Mouse (Mus musculus) urinary bladder, postnatal 36 days (tissue): ENCODE data around the gene Fhl2.
A peak's percentile ranks its signal among the peaks of the same experiment; 100 is the strongest.
"Not testable (repeated sequence)": the region's sequence is repeated elsewhere in the genome, so short reads cannot be mapped to it uniquely, and the experiment has no call there.

Experiments
- DNase-seq, 2 experiments: peaks; one replicate each; pipeline ENCODE4 v3.0.0; 2022; ENCODE audit warnings: low spot score in 2 of 2, mixed read lengths in 1 of 2

The Fhl2 gene

DNA sequence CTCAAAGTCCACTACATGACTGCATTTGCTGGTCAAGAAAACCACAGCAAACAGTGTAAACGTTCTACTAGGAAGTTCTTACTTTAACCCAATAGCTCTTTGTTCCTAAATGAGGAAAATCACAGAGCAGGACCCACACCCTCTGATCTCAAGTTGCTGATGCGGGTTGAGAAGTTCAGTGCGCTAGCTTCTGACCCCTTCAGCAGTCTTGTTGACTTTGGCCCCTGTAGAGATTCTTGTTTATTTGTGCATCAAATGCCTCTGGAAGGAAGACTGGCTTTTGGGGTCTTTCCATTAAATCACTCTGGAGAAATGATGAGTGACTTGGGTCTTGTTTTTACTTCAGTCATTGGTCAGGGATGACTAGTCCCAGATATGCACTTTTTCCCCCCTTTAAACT, 46.6 kb downstream of the Fhl2 start:
- no peak for DNase-seq

DNA sequence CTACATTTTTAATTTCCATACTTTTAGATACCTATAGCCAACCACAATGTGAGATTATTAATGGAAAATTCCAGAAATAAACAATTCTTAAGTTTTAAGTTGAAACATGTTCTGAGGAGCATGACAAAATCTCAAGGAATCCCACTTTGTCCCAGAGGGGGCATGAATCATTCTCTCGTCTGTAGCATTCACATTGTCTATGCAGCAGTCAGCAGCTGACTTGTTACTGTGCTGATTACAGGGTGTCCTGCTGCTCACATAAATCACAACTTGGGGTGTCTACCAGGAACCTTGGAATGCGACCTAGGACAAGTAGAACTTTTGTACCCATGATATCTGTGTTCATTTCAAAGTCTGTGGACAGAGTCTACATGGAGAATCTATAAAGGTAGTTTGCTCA, 49.3 kb downstream of the Fhl2 start:
- DNase-seq, result no peak

DNA sequence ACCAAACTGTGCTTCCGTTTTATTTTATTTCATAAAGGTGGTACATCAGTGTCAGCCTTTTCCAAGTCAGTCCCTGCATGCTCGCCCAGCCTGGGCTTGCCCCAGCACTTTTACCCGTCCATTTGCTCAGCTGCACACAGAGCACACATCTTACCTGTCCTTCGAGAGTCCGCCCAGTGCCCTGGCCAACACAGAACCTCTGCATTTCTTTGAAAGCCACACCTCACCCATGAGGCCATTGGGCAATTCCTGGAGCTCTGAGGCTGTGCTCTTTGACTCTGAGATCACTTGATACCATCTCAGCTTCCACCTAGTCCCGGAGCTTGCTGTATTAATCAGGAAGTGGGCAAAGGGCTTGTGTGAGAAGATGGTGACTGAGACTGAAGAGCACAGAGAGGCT, 51.4 kb downstream of the Fhl2 start:
- no peak for DNase-seq

DNA sequence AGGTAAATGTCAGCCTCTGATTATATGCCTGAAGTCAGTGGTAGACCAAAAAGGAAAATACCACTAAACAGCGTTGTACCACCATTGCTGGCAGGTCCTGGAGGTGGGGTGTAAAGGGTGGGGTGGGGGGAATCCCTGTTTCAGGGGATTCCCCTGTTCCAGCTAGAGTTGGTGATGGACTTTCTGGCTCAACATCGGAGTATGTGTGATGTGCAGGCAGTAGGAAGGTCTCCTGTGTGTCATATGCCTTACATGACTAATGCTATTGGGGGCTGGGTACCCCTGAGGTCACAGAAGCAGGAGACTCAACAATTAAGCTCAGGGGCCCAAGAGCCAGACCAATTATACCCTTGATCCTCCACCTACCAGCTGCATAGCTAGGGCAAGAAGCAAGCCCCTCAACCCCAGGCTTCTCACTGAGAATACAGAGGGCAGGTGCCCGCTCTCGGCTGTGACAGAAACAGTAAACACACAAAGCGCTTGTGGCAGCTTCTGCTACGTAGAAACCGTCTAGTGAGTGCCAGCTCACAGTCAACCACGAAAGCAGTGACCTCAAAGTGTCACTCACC, 52.4 kb downstream of the Fhl2 start:
- no peak for DNase-seq

DNA sequence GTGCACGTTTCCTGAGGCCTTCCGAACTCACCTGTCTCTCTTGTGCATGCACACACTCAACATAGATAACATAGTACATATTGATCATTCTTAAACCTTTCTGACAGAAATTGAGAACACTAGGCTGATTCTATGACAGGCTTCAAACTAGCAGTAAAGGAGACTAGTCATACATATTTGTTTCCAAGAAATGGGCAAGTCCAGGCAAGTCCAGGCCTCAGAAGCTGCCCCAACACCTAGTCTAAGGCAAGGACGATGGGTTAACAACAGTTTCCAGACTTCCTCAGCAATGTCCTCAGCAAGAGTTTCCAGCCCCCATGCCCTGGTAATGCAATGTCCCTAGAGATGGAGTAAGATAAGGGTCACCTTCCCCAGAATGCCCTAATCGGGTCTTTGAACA, 53.0 kb downstream of the Fhl2 start:
- DNase-seq, result no peak

DNA sequence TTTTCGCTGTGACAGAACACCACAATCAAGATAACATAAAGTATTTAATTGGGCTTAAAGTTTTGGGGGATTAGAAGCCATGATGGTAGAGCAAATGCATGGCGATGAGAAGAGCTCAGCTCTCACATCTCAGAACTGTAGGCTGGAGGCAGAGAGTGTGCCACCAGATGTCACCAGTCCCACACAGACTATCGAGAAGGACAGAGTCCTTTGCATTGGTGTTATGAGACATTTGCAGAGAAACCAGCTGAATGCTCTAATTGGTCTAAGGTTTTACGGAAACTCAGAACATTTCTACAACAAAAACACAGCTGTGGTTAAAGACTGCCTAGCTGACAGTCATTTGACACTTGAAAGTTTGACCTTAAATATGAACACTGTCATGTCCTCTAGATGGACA, 53.5 kb downstream of the Fhl2 start:
- no peak for DNase-seq

DNA sequence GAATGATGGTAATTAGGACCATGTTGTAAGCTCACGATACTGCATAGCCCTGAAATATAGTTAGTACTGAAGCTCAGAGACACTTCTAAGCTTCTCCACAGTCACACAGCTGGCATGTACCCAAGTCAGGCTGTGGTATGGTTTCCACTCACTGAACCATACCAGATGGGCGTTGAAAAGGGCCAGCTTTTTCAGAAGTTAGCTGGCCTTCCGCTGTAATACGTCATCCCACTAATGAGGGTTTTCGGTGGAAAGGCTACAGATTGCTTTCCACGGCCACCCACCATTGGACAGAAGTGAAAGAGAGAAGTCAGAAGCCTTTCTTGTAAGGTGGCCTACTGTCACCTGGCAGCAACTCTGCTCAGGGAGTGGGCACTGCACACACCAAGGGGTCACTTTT, 53.9 kb downstream of the Fhl2 start:
- DNase-seq, result no peak

DNA sequence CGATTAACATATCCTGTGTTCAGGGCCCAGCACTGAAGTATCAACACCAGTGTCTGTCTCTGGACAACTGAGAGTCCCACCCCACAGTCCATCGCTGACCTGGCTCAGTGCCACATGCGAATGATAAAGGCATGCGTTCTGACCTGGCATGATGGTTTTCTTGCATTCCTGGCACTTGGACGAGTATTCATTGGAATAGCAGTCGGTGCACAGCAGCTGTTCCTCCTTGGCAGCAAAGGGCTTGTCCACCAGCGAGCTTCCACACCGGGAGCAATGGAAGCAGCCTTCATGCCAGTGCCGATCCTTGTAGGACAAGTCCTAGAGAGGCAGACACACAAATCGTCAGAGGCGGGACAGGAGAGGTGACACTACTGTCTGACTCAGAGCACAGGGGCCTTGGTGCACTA, 55.2 kb downstream of the Fhl2 start:
- no peak for DNase-seq

DNA sequence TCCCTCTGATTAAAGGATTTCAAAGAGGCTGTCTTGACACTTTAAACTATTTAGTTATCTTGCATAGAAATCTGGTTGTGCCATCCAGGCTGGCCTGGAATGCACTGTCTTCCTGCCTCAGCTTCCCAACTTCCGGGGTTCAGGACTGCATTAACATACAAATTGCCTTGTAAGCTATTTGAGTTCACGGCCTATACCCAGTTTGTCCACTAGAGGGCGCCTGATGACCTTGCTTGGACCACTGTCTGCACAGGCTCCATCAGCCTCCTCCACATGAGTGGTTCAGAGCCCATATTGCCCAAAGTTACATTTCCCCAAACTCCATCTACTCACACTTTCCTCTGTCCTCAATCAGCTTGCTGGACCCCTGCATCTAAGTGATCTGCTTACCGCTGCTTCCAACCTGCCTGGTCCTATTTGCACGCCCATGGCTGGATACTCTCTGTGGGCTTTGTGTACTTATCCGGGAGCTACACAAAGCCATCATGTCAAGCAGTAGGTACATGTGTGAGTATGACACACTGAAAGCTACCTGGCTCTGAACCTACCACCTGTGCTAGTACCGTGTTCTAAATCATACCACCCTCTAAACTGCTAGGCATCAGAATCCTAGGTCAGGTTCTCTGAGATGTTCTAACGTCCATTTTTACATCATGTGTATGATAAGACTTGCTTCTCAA, 57.1 kb downstream of the Fhl2 start:
- peak; percentile 77 to 83 for DNase-seq

DNA sequence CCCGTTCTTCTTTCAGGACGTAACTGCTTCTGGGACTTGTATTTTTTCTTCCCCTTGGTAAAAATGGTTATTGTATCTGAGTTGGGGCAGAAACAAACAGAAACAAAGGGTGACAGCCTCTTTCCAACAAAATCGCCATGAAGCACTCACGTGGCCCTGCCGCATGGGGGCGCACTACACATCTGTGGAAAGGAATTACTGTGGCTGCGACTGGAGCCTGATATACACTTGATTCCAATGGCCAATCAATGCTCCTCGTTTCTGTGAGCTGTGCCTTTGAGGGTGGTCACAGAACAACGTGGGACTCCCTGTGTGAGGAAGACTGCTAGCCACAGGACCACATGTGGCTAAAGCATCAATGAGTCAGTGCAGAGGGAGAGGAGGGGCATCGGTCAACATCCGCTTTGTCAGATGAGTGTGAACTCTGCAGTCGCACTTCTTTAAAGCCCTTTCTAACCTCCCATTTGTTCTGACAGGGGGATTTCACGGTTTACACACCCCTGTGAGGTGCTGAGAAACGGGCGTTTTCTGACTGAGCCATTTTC, 58.4 kb downstream of the Fhl2 start:
- DNase-seq, result no peak

DNA sequence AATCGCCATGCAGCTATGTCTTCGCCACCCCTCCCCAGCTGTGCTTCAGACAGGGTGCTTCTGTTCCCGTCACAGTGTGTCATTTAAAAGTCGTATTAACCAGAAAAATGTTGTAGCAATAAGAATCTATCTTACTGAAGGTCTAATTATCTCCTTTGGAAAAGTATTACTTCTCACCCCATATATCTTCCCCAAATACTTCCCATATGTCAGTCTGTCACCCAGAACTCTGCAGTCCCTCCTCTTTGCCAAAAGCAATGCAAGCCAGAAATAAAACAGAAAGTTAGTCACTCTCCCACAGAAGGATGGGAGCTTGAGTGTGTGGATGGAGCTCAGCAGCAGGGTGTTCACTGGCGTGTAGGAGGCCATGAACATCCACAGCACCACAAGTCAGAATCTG, 59.5 kb downstream of the Fhl2 start:
- no peak for DNase-seq

DNA sequence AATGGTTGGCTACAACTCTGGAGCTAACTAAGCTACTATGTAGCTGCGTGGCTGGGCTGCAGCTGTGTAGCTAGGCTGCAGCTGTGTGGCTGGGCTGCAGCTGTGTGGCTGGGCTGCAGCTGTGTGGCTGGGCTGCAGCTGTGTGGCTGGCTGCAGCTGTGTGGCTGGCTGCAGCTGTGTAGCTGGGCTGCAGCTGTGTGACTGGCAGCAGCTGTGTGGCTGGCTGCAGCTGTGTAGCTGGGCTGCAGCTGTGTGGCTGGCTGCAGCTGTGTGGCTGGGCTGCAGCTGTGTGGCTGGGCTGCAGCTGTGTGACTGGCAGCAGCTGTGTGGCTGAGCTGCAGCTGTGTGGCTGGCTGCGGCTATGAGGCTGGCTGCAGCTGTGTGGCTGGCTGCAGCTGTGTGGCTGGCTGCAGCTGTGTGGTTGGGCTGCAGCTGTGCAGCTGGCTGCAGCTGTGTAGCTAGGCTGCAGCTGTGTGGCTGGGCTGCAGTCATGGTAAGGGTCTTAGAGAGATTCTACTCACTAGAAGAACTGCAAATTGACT, 60.2 kb downstream of the Fhl2 start:
- DNase-seq, result not testable (repeated sequence)

DNA sequence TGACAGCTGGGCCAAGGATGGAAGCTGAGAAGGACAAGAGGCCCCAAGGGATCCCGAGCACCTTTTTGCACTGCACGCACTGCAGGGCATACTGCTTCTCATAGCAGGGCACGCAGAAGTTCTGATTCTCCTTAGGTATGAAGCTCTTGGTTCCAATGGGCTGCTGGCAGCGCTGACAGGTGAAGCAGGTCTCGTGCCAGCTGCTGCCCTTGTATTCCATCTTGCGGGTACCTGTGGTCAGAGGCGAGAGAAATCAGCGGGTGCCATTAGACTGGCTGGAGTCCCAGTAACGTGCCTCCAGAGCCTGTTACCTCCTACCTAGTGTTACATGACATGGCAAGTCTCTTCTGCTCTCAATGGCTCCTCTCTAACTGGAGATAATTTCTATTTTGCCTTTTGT, 65.2 kb downstream of the Fhl2 start:
- DNase-seq, result no peak

DNA sequence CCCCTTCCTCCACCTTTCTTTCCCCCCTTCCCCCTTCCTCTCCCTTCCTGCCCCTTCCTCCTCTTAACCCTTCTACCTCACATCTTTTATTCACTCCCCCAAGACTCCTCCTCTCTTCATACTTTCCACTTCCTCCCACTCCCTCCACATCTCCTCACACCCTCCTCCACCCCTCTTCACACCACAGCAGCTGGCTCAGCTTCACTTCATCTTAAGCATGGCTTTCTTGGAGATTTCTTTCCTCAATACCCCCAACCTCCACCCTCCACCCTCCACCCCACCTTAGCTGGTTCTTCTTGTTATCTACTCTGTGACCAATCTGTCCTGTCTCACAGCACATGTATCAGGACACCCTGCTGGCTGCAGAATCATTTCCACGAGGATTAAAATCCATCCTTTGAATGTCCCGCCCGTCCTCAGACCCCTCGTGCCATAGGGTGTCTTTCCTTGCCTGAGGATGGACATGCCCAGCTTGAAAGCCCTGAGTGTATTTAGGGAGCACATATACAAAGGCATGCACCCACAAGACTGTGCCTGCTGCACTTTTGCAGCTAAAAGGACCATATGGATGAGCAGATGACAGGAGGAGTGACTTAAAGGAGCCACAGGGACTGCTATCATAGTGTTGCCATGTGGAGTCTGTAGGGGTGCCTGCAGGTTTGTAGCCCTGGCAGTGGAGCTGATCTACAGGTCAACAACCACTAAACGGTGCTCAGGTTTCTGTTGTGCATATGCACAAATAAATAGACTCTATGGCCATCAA, 66.4 kb downstream of the Fhl2 start:
- DNase-seq, result no peak

DNA sequence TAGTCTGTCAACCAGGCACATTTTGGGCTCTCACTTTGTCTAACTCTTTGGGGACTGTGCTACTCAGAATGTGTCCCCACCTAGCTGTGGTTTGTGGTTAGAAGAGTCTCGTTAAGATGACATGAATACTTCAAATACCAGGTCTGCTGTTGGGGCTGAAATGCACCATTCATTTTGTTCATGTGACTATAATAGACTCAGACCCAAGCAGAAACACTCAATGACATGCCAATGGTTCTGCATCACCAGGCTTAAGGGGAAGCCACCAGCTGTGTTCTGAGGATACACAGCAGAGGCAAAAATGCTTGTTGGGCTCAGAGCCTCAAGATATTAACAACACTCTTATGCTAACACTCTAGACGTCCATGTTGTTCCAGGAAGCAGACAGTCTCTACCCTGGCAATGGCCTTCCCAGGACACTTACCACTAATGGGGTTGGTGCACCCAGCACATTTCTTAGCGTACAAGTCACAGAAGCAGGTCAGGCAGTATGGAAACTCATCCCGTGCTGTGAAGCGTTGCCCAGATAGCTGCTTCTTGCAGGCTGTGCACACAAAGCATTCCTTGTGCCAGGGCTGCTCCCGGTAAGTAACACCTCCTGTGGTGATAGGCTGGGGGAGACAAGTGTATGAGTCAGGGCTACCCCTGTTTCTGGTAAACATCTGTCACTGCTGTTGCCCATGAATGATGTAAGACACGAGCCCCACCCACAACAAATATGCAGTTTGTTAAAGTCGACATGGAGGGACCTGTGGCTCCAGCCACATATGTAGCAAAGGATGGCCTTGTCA, 68.8 kb downstream of the Fhl2 start:
- DNase-seq, result no peak

DNA sequence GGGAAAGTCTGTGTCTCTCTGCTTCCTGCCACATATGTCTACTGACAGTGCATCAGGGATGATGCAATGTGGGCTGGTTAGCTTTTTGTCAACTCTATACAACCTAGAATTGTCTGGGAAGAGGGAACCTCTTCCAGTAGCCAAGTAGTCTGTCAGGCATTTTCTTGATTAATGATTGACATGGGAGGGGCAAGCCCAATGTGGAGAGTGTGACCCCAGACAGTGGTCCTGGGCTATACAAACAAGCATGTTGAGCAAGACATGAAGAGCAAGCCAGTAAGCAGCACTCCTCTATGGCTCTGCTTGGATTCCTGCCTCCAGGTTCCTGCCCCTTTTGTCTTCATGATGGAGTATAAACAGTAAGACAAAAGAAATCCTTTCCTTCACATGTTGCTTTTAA, 69.6 kb downstream of the Fhl2 start:
- no peak for DNase-seq

DNA sequence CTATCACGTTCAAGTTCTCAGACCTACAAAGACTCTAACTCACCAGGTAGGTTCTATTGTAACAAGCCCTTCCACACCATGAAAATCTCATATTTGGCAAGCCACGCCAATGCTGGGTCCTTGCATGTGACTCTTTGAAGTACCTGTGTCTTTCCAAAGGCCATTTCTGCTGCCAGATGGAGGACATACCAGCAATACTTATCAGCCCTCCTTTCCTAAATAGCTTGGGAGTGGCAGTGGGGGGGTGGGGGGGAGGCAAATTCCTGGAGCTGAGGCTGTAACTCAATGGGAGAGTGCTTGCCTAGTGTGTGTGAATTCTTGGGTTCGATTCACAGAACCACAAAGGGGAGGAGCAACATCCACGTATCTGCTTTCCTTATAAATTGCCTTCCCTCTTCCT, 72.1 kb downstream of the Fhl2 start:
- DNase-seq, result no peak

DNA sequence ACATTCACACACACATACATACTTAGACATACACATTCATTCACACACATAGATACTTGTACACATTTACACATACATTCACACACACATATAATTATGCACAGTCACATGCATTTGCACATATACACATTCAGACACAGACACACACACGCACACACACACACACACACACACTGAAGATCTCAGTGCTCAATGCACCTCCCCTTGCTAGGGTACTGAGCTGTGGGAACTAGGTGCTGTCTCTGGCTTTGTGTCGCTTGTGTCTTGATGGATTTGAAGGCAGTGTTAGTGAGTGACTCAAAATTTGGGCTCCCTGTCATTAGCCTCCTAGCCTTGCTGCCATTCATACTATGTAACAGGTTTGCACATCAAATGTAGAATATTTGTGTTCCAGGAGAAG, 74.2 kb downstream of the Fhl2 start:
- DNase-seq, result no peak

DNA sequence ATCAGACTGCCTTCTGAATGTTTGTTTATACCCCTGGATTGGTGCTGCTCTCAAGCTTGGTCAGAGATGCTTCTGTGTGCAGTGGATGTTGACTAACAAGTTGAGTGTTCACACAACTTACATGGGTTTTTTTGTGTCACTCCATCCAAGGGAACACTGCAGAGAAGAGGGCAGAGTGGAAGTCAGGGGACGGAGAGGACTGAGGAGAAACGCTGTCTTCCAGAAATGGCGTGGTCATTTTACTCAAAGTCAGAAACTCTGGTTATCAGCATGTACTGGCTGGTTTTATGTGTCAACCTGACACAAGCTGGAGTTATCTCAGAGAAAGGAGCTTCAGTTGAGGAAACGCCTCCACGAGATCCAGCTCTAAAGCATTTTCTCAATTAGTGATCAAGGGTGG, 75.8 kb downstream of the Fhl2 start:
- DNase-seq, result no peak

DNA sequence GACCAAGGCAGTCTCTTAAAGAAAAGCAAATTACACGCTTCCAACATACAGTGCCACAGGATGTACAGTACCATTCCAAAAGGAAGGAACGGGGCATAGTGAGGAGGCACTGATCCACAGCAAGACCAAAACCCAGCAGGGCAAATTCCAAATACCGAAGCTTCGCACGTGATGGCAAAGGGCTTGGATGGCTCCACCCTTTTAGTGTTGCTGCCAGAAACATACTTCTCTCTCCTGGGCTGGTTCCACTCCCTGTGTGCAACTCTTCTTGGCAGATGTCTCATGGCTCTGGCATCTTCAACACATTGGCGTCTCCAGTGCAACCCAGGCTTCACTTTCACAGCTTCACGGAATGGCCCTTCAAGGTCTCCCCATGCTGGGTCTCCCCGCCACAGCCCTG, 79.3 kb downstream of the Fhl2 start:
- DNase-seq, result no peak

DNA sequence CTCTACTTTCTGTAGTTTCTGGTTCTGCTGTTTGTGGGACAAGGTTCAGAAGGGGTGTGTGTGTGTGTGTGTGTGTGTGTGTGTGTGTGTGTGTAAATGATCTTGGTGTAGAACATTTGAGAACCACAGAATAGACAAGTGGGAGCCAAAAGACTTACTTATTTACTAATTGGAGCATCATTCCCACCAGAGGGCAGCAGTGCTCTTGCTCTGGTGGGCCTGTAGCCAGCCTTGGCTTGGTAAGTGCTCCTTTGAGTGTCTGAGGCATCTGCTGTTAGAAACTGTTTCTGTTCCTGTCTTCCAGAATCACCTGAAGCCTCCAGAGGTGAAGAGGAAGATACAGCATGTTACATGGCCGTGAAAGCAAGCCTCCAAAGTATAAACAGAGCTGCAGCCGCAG, 83.9 kb downstream of the Fhl2 start:
- peak; percentile 13 to 43 for DNase-seq

DNA sequence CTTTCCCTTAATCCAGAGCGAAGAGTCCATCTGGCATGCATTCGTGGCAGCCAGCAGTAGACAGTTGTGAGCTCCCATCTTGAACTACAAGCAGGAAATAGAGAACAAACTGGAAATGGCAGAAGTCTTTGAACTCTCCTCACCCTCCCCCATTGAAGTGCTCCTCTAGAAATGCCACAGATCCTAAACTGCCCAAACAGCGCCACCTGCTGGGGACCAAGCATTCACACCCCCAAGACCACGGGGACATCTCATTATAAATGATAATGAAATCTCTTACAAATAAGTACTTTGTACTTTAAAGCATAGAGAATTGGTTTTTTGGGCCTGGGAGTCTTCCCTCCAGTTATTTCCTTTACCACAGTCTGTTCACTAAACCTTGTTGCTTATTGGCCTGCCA, 86.2 kb downstream of the Fhl2 start:
- peak in 1 of 2 experiments; percentile 33 for DNase-seq
